Mouse (Mus musculus) ES-Bruce4 (cell line): ENCODE measurements at regions not wholly inside any gene's neighbourhood (a gene's known extent, or its start where the extent isn't known, plus 50 kb on each side); places are given as distances from the start of the nearest gene placed in this dataset.

Experiments
- CTCF ChIP-seq: IDR thresholded peaks from one replicate; pipeline ENCODE4 v1.8.1; 2011; ENCODE audit warnings: low read depth, low read length
- EP300 ChIP-seq: IDR thresholded peaks from 2 replicates; pipeline ENCODE4 v1.6.1; 2011; ENCODE audit warnings: low read depth, low read length; ENCODE audit not compliant: insufficient read depth
- POLR2A ChIP-seq: IDR thresholded peaks from one replicate; pipeline ENCODE4 v1.8.1; 2011; ENCODE audit warnings: low read length; ENCODE audit not compliant: insufficient read depth

DNA sequence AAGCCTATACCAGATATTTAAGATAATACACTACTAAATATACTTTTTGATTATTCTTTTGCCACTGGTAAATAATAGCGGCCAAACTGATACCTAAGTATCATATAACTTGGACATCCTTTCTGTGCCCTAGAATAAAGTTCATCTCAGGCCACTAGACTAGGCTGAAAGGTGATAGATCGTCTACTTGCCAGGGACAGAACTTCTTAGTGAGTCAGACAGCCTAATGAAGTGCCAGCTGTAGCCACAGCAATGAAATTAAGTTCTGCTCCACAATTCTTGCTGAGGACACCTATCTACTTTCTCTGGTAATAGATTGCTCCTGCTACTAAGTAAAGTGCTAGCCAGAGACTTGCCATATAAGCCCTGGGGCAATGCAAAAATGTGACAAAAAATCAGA lies 587.8 kb upstream of the Nova1 start:
- TF ChIP-seq CTCF (no peak), POLR2A (no peak), EP300 (no peak)
